Mouse (Mus musculus) heart, embryonic 16.5 days (tissue): Measurements from ENCODE around the gene Gimap4. TPM values are rescaled to one million over a fixed set of nuclear protein-coding genes. Genes with fewer than 3 reads are reported as not detected.

Experiments
- ATAC-seq: fragments of 200-750 bp; cut with Nextera tagmentation; replicated peaks from 2 replicates; pipeline ENCODE4 v1.8.0; 2017; ENCODE audit warnings: moderate number of reproducible peaks; ENCODE audit not compliant: insufficient read depth, low FRiP score; ENCODE audit errors: extremely low read depth
- H3K27ac ChIP-seq: fragments of 300-500 bp; sonication (generic); 2 replicates; pipeline ENCODE4 v1.5.1; 2014; ENCODE audit warnings: mild to moderate bottlenecking, low read length, control low read depth, moderate library complexity
- H3K27me3 ChIP-seq: fragments of 300-500 bp; sonication (generic); 2 replicates; pipeline ENCODE4 v1.6.1; 2014; ENCODE audit warnings: low read length, mixed read lengths; ENCODE audit not compliant: control insufficient read depth, insufficient read depth
- H3K36me3 ChIP-seq: fragments of 300-500 bp; sonication (generic); 2 replicates; pipeline ENCODE4 v1.6.1; 2014; ENCODE audit not compliant: control insufficient read depth, insufficient read depth
- H3K4me1 ChIP-seq: fragments of 300-500 bp; sonication (generic); 2 replicates; pipeline ENCODE4 v1.6.1; 2014; ENCODE audit warnings: low read length, mixed read lengths; ENCODE audit not compliant: control insufficient read depth, insufficient read depth
- H3K4me2 ChIP-seq: fragments of 300-500 bp; sonication (generic); 2 replicates; pipeline ENCODE4 v1.6.1; 2014; ENCODE audit warnings: low read depth, mild to moderate bottlenecking, control low read depth, low read length
- H3K4me3 ChIP-seq: fragments of 300-500 bp; sonication (generic); 2 replicates; pipeline ENCODE4 v1.5.1; 2014; ENCODE audit warnings: mild to moderate bottlenecking, control low read depth, low read length
- H3K9ac ChIP-seq: fragments of 300-500 bp; sonication (generic); 2 replicates; pipeline ENCODE4 v1.6.1; 2014; ENCODE audit warnings: low read length, control low read depth
- H3K9me3 ChIP-seq: fragments of 300-500 bp; sonication (generic); replicated peaks from 2 replicates; pipeline ENCODE4 v1.6.1; 2016; ENCODE audit warnings: low read length; ENCODE audit not compliant: control insufficient read depth
- WGBS: fragments of 180-500 bp; shearing (Covaris S2); extraction: QIAGEN DNeasy Blood & Tissue Kit; methylation state at CpG from one replicate; pipeline ENCODE4 v1.1.7; 2014; 5-methylcytosine and 5-hydroxymethylcytosine counted together
- polyA plus RNA-seq: library from polyadenylated mRNA; unstranded; fragments of >200 nt; fragmentation: Nextera tagmentation; extraction: Ambion mirVana; gene quantifications from 2 replicates; pipeline ENCODE4 v1.2.1, GENCODE M21; 2015

Gimap4 gene
- 35.8 and 37.0 TPM in 2 replicates for polyA plus RNA-seq

- H3K9ac ChIP-seq: peak within 1 kb of the TSS; percentile 45
- ATAC-seq: no peak; the same call in 1 of the 2 replicates
- no peaks in the 10 kb centered on the region for H3K9me3 ChIP-seq
- H3K36me3 ChIP-seq: no peaks in the 10 kb centered on the region
- H3K4me2 ChIP-seq: peak within 1 kb of the TSS; percentile 34
- no peaks in the 10 kb centered on the region for H3K27me3 ChIP-seq
- H3K4me1 ChIP-seq: no peaks in the 10 kb centered on the region
- peak within 1 kb of the TSS; percentile 39 for H3K4me3 ChIP-seq
- peak within 1 kb of the TSS; percentile 82 for H3K27ac ChIP-seq
- WGBS: 53% methylated on average over 5 of the region's 5 CpGs
Observed at GRCm38 (mm10) chr6:48684319-48684718, at the start of gene Gimap4. Gene Gimap4, plus strand, starts transcription at chr6:48684549.

- Histone ChIP-seq H3K27ac (no peak overlapping the region), H3K4me2 (no peak overlapping the region), H3K27me3 (0 out of 2 replicates have a peak, but pooled peaks cover 3% of the 10 kb centered on the region), H3K4me1 (peaks cover 9% of the 10 kb centered on the region), H3K9me3 (no peaks in the 10 kb centered on the region), H3K4me3 (no peak overlapping the region), H3K36me3 (no peaks in the 10 kb centered on the region), H3K9ac (no peak overlapping the region)
- 83% methylated on average over 2 of the region's 2 CpGs for WGBS
- ATAC-seq: no peak
Observed at GRCm38 (mm10) chr6:48635105-48635504, 49.2 kb upstream of the Gimap4 start.

GRCm38 (mm10) chr6:48636515-48636914, 47.8 kb upstream of the Gimap4 start:
- Histone ChIP-seq H3K27me3 (no peaks in the 10 kb centered on the region), H3K27ac (no peak overlapping the region), H3K4me2 (0 out of 2 replicates have a peak overlapping the region, but pooled peaks have one; percentile 3), H3K4me1 (peaks cover 9% of the 10 kb centered on the region), H3K9ac (no peak overlapping the region), H3K36me3 (no peaks in the 10 kb centered on the region), H3K9me3 (no peaks in the 10 kb centered on the region), H3K4me3 (no peak overlapping the region)
- no peak for ATAC-seq
- WGBS: 34% methylated on average over 6 of the region's 6 CpGs

GRCm38 (mm10) chr6:48637811-48638500, 46.4 kb upstream of the Gimap4 start:
- Histone ChIP-seq H3K36me3 (no peaks in the 10 kb centered on the region), H3K27ac (no peak overlapping the region), H3K4me3 (no peak overlapping the region), H3K9me3 (no peaks in the 10 kb centered on the region), H3K27me3 (no peaks in the 10 kb centered on the region), H3K4me2 (no peak overlapping the region), H3K4me1 (peaks cover 9% of the 10 kb centered on the region), H3K9ac (no peak overlapping the region)
- 61% methylated on average over 6 of the region's 6 CpGs for WGBS
- no peak for ATAC-seq

GRCm38 (mm10) chr6:48638553-48638952, 45.8 kb upstream of the Gimap4 start:
- ATAC-seq: no peak
- H3K27ac ChIP-seq: no peak overlapping the region
- no peaks in the 10 kb centered on the region for H3K9me3 ChIP-seq
- peaks cover 9% of the 10 kb centered on the region for H3K4me1 ChIP-seq
- no peaks in the 10 kb centered on the region for H3K27me3 ChIP-seq
- WGBS: 53% methylated on average over 2 of the region's 2 CpGs
- H3K4me2 ChIP-seq: no peak overlapping the region
- no peak overlapping the region for H3K9ac ChIP-seq
- no peak overlapping the region for H3K4me3 ChIP-seq
- no peaks in the 10 kb centered on the region for H3K36me3 ChIP-seq

GRCm38 (mm10) chr6:48641391-48641790, 43.0 kb upstream of the Gimap4 start:
- Histone ChIP-seq H3K4me1 (peaks cover 9% of the 10 kb centered on the region), H3K4me3 (no peak overlapping the region), H3K27ac (no peak overlapping the region), H3K9me3 (no peaks in the 10 kb centered on the region), H3K36me3 (no peaks in the 10 kb centered on the region), H3K27me3 (no peaks in the 10 kb centered on the region), H3K4me2 (no peak overlapping the region), H3K9ac (no peak overlapping the region)
- 65% methylated on average over 6 of the region's 6 CpGs for WGBS
- no peak for ATAC-seq

GRCm38 (mm10) chr6:48642764-48643292, 41.5 kb upstream of the Gimap4 start:
- H3K36me3 ChIP-seq: no peaks in the 10 kb centered on the region
- H3K4me1 ChIP-seq: no peaks in the 10 kb centered on the region
- no peak overlapping the region for H3K4me3 ChIP-seq
- no peak for ATAC-seq
- H3K27ac ChIP-seq: no peak overlapping the region
- WGBS: 19% methylated on average over 4 of the region's 4 CpGs
- no peak overlapping the region for H3K4me2 ChIP-seq
- no peaks in the 10 kb centered on the region for H3K9me3 ChIP-seq
- no peak overlapping the region for H3K9ac ChIP-seq
- no peaks in the 10 kb centered on the region for H3K27me3 ChIP-seq

GRCm38 (mm10) chr6:48645660-48646308, 38.6 kb upstream of the Gimap4 start:
- no peak overlapping the region for H3K4me2 ChIP-seq
- H3K4me1 ChIP-seq: no peaks in the 10 kb centered on the region
- no peaks in the 10 kb centered on the region for H3K27me3 ChIP-seq
- ATAC-seq: no peak
- H3K36me3 ChIP-seq: no peaks in the 10 kb centered on the region
- WGBS: 8% methylated on average over 12 of the region's 12 CpGs
- H3K9ac ChIP-seq: 0 out of 2 replicates have a peak overlapping the region, but pooled peaks have one; percentile 10
- H3K27ac ChIP-seq: no peak overlapping the region
- H3K4me3 ChIP-seq: no peak overlapping the region
- no peaks in the 10 kb centered on the region for H3K9me3 ChIP-seq

- no peaks in the 10 kb centered on the region for H3K27me3 ChIP-seq
- H3K36me3 ChIP-seq: no peaks in the 10 kb centered on the region
- H3K4me2 ChIP-seq: no peak overlapping the region
- no peak overlapping the region for H3K9ac ChIP-seq
- no peak overlapping the region for H3K27ac ChIP-seq
- no peaks in the 10 kb centered on the region for H3K4me1 ChIP-seq
- WGBS: 67% methylated on average over 4 of the region's 4 CpGs
- H3K9me3 ChIP-seq: no peaks in the 10 kb centered on the region
- no peak for ATAC-seq
- H3K4me3 ChIP-seq: no peak overlapping the region
Observed at GRCm38 (mm10) chr6:48646309-48646690, 38.0 kb upstream of the Gimap4 start.
